Mouse (Mus musculus) left cerebral cortex, adult 18-20 months (tissue): ENCODE data around the gene Cox20. TPM values are rescaled to one million over a fixed set of nuclear protein-coding genes. Genes with fewer than 3 reads are reported as not detected.

Experiments used
- DNase-seq, 2 experiments: peaks; one replicate each; pipeline ENCODE4 v3.0.0; 2021 to 2022; ENCODE audit warnings: low spot score in 2 of 2, mixed read lengths in 1 of 2
- microRNA-seq, 2 experiments: library from miRNA; unstranded; fragments of <30 nt; microRNA quantifications; one replicate each; pipeline ENCODE4 v1.2.0; 2021
- total RNA-seq, 2 experiments: library from RNA; stranded (reverse); gene quantifications; 2 replicates each; pipeline ENCODE4 v1.2.3; 2021

Gene Cox20
- total RNA-seq, 2 experiments from 2014 or later: 33.1 to 34.6 TPM

DNA sequence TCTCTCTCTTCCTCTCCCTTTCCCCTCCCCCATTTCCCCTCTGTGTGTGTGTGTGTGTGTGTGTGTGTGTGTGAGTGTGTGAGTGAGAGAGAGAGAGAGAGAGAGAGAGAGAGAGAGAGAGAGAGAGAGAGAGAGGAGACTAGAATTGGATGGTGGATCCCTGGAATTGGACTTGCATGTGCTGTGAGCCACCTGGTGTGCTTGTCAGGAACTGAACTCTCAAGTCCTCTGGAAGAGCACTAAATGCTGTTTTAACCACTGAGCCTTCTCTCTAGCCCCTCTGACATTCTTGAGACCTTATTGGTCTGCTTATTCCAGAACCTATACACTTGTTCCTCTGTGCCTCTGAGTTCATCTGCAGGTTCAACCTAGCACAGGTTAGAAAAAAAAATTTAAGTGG is 32.7 kb downstream of the Cox20 start:
- no peak for DNase-seq

DNA sequence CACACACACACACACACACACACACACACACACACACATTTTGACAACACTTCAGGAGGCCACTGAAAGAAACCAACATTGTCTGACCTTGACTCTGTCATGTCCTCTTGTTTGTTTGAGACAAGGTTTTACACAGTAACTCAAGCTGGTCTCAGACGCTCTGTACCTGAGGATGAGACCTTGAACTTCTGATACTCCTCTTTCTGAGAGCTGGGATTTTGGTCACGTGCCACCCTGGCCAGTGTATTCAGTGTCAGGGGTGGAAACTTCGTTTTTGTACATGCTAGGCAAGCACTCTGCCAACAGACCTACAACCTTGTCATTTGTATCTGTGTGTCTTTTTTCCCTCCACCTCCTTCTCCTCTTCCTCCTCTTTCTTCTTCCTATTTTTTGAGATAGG is 35.6 kb downstream of the Cox20 start:
- DNase-seq: no peak

DNA sequence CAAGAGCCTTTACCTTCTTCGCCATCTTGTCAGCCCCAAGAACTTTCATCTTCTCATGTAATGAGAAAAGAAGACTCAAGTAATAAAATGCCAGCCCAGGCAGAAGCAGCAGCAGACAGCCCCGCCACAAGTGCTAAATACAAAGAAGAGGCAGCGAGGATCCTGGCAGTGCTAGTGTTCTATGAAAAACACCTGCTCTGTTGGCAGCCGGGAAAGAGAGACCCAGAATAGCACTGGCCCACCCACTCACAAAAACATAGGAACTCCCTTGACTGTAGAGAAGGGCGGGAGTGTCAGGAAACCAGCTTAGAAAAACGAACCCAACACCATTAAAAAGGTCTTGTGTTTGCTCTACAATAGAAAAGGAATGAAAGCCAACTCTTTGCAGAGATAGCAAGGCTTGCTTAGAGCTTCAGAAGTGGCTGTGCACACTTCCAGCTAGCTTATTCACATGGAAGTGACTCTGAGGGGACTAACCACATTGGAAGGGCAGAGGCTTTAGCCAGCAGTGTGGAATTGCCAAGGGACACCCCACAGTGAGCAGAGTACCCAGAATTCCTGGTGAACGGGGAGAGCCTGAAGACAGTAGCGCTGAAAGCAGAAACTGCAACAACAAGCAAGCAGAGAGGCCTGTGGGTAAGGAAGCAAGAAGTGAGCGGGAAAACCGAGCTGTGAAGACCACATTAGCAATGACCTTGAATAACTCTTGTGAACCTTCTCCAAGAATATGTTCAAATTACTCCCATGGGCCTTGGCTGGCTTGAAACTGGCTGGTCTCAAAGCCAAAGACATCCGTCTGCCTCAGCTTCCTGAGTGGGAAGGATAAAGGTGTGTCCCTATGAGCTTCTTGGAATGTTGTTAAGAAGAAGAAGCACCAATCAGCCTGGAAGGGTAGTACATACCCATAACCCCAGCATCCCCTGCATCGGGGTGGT is 39.1 kb downstream of the Cox20 start:
- DNase-seq: peak; percentile 70 to 80

DNA sequence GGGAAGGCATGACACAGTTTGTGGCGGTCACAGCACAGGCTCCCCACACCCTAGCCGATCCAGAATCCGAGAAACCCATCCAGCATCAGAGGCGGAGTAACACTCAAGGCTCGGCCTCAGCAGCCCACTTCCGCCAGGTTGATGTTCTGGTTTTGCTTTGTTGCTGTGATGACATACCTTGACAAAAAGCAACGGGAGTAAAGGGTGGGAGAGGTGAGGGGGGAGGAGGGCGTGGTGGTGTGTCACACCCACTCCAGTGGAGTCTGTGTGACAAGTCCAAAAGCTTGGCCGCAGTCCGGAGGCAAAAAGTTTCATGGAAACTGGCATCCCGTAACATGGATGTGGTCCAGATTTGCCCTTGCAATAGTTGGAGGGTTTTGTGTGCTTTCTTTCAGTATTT is 41.3 kb downstream of the Cox20 start:
- no peak for DNase-seq

DNA sequence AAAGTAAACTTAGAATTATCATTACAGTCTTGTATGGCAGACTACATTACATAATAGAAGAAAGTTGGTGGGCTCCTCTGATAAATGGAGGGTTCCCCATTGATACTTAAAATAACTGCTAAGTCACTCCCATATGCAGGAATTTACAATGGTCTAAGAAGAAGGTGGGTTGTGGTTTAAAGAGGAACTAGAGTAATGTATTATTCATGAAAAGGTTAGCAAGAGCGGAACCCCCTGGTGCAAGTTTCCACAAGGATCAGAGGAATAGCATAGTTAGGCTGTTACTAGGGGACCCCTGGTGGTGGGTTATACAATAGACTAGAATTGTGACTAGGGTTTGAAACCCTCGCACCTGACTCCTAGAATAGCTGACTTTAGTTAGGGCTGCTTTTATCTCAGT is 41.8 kb downstream of the Cox20 start:
- DNase-seq: no peak

DNA sequence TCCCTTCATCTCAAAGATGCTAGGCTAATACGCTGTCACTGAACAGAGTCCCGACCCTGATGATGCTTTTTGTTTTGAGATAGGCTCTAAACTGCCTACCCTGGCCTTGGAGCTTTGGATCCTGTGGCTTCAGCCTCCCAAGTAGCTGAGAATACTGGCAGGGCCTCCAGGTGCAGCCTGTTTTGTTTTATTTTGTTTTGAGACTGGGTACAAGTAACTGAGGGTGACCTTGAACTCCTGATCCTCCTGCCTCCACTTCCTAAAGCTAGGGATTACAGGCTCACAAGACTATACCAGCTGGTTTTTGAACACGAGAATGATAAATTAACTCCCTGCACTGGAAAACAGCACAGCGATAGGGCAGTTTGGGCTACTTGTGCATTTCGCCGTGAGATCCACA is 46.2 kb downstream of the Cox20 start:
- DNase-seq: no peak

DNA sequence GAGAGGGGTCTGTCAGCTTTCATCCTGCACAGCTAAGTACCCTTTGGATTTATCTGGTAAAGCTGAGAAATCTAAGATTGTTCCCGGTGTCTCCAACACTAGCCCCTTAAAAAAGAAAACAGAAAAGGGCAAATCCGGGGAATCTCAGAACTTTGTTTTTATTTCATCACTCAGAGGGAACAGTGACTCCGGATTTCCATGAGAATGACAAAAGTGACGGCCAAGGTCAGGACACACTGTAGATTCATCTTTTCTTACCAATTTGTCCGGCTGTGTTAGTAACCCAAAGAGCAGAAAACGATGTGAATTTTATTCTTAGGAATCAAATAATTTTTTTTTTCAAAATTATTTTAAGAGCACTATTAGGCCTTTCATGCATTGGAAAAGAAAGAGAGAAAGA is 49.2 kb downstream of the Cox20 start:
- no peak for DNase-seq

DNA sequence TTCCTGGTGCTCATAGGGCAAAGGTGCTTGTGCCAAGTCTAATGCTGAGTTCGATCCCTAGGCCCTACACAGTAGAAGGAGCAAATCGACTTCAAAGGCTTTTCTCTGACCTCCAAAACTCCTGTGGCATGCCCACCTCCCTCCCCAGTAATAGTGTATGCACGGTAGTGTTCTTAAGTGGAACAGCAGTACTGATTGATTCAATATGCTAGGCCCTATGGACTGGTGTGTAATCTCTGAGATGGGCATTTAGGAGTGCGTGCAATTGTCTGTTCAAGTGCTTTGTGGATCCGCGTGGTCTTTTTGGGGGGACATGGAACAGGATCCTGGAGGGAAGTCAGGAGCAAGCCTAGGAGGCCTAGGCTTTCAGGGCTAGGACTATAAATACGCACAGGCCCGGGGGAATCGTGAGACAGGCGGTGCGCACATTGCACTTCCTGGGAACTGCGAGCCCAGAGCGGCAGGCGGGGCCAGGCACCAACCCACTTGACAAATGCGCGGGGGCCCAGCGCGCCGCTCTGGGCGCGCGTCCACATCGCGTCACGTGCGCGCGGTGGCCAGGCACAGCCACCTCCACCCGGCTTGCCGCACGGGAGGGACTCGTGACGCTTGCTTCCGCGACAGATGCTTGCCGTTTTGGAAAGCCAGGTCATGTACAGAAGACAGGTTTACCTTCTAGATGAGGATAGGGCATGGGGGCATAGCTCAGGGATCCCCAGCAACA is 49.8 kb downstream of the Cox20 start:
- peak; percentile 90 to 96 for DNase-seq

DNA sequence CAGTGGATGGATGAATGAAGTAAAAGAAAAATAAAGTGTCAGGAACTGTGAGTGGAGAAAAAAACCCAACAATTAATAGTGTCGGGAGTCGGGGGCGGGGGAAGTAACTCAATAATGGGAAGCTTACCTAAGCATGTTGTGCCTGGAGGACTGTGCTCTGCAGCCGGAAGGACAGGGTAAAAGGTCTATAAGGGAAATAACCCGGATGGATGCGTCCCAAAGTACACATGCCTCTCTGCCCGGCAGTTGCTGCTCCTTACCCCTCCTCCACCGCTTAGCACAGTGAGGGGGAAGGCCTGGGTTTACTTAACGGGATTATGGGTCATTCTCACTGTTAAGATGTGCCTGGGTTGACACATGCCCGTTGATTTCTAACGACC is 50.3 kb downstream of the Cox20 start:
- DNase-seq: peak; percentile 25 to 30

Small RNAs within 50 kb of the gene (microRNA-seq; reads per million reads assigned to microRNA genes)
- 0 reads per million in 2 experiments for gene Gm27458

Other genes starting within 250 kb of the Cox20 start
- 10 to 100 TPM; 16.4 to 18.3 TPM for gene Desi2, start 131.7 kb upstream of the Cox20 start, total RNA-seq
- gene Hnrnpu, start 18.7 kb downstream of the Cox20 start, total RNA-seq: 100 to 1,000 TPM; 419 to 428 TPM
- 10 to 100 TPM in 1 of 2 experiments, 1 to 10 TPM in 1; 9.9 to 12.1 TPM for gene Efcab2, start 87.0 kb downstream of the Cox20 start, total RNA-seq
- gene Kif26b, start 210.0 kb downstream of the Cox20 start, total RNA-seq: 1 to 10 TPM; 8.6 to 9.0 TPM